In the genomic region with DNA sequence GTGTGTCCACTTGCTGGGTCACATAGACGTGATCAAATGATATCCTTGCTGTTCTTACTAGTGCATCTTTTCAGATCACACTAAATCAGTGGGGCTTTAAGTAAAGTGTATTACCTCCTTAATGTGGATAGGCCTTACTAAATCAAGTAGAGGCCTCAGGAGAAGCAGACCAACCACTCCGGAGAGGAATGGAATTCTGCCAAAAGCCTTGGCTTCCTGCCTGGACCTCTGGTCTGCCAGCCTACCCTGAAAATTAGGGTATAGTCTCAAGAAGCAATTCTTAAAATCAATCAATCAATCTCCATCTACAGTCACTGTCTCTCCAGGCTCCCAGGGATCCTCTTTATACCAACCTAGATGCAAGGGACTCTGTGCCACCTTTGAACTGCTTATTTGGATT, we compare ENCODE assay signal across 15 mouse cellular contexts. TPM values are rescaled to one million over a fixed set of nuclear protein-coding genes. Genes with fewer than 3 reads are reported as not detected.
DNase-seq lines count a peak whose midpoint lies in the region; ATAC-seq and TF ChIP-seq lines count a peak whose summit lies in the region.
"Had no signal": no experiment of that assay in that cellular context is flagged by ENCODE, and none has a peak within 500 bp of the region (broad histone marks: within the 10 kb centered on the region; RNA-seq: fewer than 3 reads in every experiment).

No protein-coding gene starts in this region.

- peak overlapping the region; percentile 45 for H3K27ac ChIP-seq in heart, adult 2 months
- no peak overlapping the region for H3K27ac ChIP-seq in heart, embryonic 11.5 days (ENCODE audit: low read depth, low read length)
- no peak overlapping the region for H3K27ac ChIP-seq in midbrain, embryonic 14.5 days (replicated peaks; ENCODE audit: low read depth, low read length)
- H3K27ac ChIP-seq in midbrain, embryonic 10.5 days (replicated peaks), result no peak overlapping the region
- no peak overlapping the region for H3K27ac ChIP-seq in liver, embryonic 12.5 days
- H3K27ac ChIP-seq: embryonic facial prominence, embryonic 12.5 days; forebrain, embryonic 13.5 days; hindbrain, embryonic 10.5 days; liver, embryonic 14.5 days had no signal

- peak in 1 of 2 experiments; percentile 39 for DNase-seq in heart, adult 2 months
- peak; percentile 33 for DNase-seq in midbrain, embryonic 14.5 days
- DNase-seq in midbrain, embryonic 10.5 days (ENCODE audit: low spot score), result no peak
- DNase-seq in adrenal gland, postnatal 14 days, result peak; percentile 40
- peak; percentile 64 to 80 for DNase-seq in kidney, postnatal 25 days
- DNase-seq: gastrocnemius, postnatal 14 days; retina, postnatal 1 day; thymus, adult 18-20 months had no signal

- peaks cover 11% of the 10 kb centered on the region; the same call in 1 of the 2 replicates for H3K36me3 ChIP-seq in heart, adult 2 months (ENCODE audit: control insufficient read depth, insufficient read depth, low read length)
- no peaks in the 10 kb centered on the region for H3K36me3 ChIP-seq in heart, embryonic 11.5 days (ENCODE audit: control insufficient read depth, insufficient read depth, low read length)
- H3K36me3 ChIP-seq in midbrain, embryonic 14.5 days (ENCODE audit: control insufficient read depth, insufficient read depth, low read length), result no peaks in the 10 kb centered on the region
- H3K36me3 ChIP-seq in midbrain, embryonic 10.5 days, result no peaks in the 10 kb centered on the region
- H3K36me3 ChIP-seq in liver, embryonic 12.5 days, result no peaks in the 10 kb centered on the region
- H3K36me3 ChIP-seq: embryonic facial prominence, embryonic 12.5 days; hindbrain, embryonic 10.5 days had no signal

- H3K9me3 ChIP-seq in heart, embryonic 11.5 days (replicated peaks; ENCODE audit: control insufficient read depth, low read length), result no peaks in the 10 kb centered on the region
- H3K9me3 ChIP-seq in midbrain, embryonic 14.5 days (ENCODE audit: control insufficient read depth, low read length), result no peaks in the 10 kb centered on the region
- H3K9me3 ChIP-seq in midbrain, embryonic 10.5 days (replicated peaks), result no peaks in the 10 kb centered on the region
- no peaks in the 10 kb centered on the region for H3K9me3 ChIP-seq in liver, embryonic 12.5 days (replicated peaks)
- H3K9me3 ChIP-seq: embryonic facial prominence, embryonic 12.5 days; forebrain, embryonic 13.5 days; hindbrain, embryonic 10.5 days had no signal

- peaks cover 24% of the 10 kb centered on the region for H3K4me1 ChIP-seq in heart, adult 2 months (ENCODE audit: control insufficient read depth, insufficient read depth, low read length)
- H3K4me1 ChIP-seq in heart, embryonic 11.5 days (ENCODE audit: control insufficient read depth, insufficient read depth, low read length), result peaks cover 14% of the 10 kb centered on the region
- peaks cover 5% of the 10 kb centered on the region; the same call in 1 of the 2 replicates for H3K4me1 ChIP-seq in midbrain, embryonic 14.5 days (ENCODE audit: control insufficient read depth, insufficient read depth, low read length)
- peaks cover 24% of the 10 kb centered on the region for H3K4me1 ChIP-seq in midbrain, embryonic 10.5 days
- H3K4me1 ChIP-seq in liver, embryonic 12.5 days, result peaks cover 8% of the 10 kb centered on the region; the same call in 1 of the 2 replicates

- no peak for TF ChIP-seq POLR2A in heart, adult 2 months (IDR thresholded peaks at IDR 0.05; ENCODE audit: insufficient read depth, low read depth, low read length)

- TF ChIP-seq EP300 in heart, adult 2 months (IDR thresholded peaks at IDR 0.05; ENCODE audit: insufficient read depth, low read depth, low read length), result no peak

- H3K4me2 ChIP-seq in heart, embryonic 11.5 days, result no peak overlapping the region
- H3K4me2 ChIP-seq in midbrain, embryonic 14.5 days (ENCODE audit: low read length), result no peak overlapping the region
- no peak overlapping the region for H3K4me2 ChIP-seq in liver, embryonic 12.5 days
- H3K4me2 ChIP-seq: embryonic facial prominence, embryonic 12.5 days; forebrain, embryonic 13.5 days had no signal

- 44% methylated on average over 2 of the region's 2 CpGs for WGBS in heart, adult 2 months
- 53% methylated on average over 2 of the region's 2 CpGs for WGBS in heart, embryonic 11.5 days (ENCODE audit: insufficient replicate concordance)
- WGBS in midbrain, embryonic 14.5 days, result 72% methylated on average over 2 of the region's 2 CpGs
- WGBS in midbrain, embryonic 10.5 days, result 91% methylated on average over 2 of the region's 2 CpGs
- WGBS in liver, embryonic 12.5 days (ENCODE audit: insufficient replicate concordance), result 62% methylated on average over 2 of the region's 2 CpGs

- no peak for TF ChIP-seq CTCF in heart, adult 2 months (IDR thresholded peaks at IDR 0.05)

- ATAC-seq in heart, embryonic 11.5 days (replicated peaks; ENCODE audit: insufficient number of reproducible peaks, low FRiP score, low TSS enrichment), result no peak
- no peak for ATAC-seq in midbrain, embryonic 14.5 days (ENCODE audit: low FRiP score, low TSS enrichment)
- ATAC-seq in liver, embryonic 12.5 days, result no peak
- ATAC-seq: CD4-positive, CD25-positive, alpha-beta regulatory T cell, adult 4 months; forebrain, embryonic 13.5 days had no signal

- H3K27me3 ChIP-seq in heart, adult 2 months (ENCODE audit: control insufficient read depth, insufficient read depth, low read length), result no peaks in the 10 kb centered on the region
- peaks cover 34% of the 10 kb centered on the region for H3K27me3 ChIP-seq in heart, embryonic 11.5 days (ENCODE audit: control insufficient read depth, insufficient read depth, low read length)
- H3K27me3 ChIP-seq in midbrain, embryonic 14.5 days (ENCODE audit: control insufficient read depth, insufficient read depth, low read length), result no peaks in the 10 kb centered on the region
- H3K27me3 ChIP-seq in midbrain, embryonic 10.5 days (ENCODE audit: low read depth, poor library complexity, severe bottlenecking), result no peaks in the 10 kb centered on the region
- H3K27me3 ChIP-seq in liver, embryonic 12.5 days (replicated peaks), result no peaks in the 10 kb centered on the region
- H3K27me3 ChIP-seq: forebrain, embryonic 13.5 days had no signal

- no peak overlapping the region for H3K4me3 ChIP-seq in heart, adult 2 months
- H3K4me3 ChIP-seq in heart, embryonic 11.5 days (ENCODE audit: low read depth, low read length), result no peak overlapping the region
- no peak overlapping the region for H3K4me3 ChIP-seq in midbrain, embryonic 14.5 days (replicated peaks; ENCODE audit: low read depth, low read length)
- H3K4me3 ChIP-seq in midbrain, embryonic 10.5 days, result no peak overlapping the region
- no peak overlapping the region for H3K4me3 ChIP-seq in liver, embryonic 12.5 days
- H3K4me3 ChIP-seq: embryonic facial prominence, embryonic 12.5 days; forebrain, embryonic 13.5 days; hindbrain, embryonic 10.5 days had no signal

- no peak overlapping the region for H3K9ac ChIP-seq in heart, adult 2 months (ENCODE audit: low read depth, low read length)
- H3K9ac ChIP-seq in heart, embryonic 11.5 days (ENCODE audit: low read depth, low read length), result no peak overlapping the region
- H3K9ac ChIP-seq in midbrain, embryonic 14.5 days (replicated peaks; ENCODE audit: low read length), result no peak overlapping the region
- H3K9ac ChIP-seq in liver, embryonic 12.5 days, result no peak overlapping the region
- H3K9ac ChIP-seq: embryonic facial prominence, embryonic 12.5 days; forebrain, embryonic 13.5 days; liver, embryonic 14.5 days had no signal

- intact Hi-C loops in heart, adult 2 months (cut with DNase I), result no loop called here

- no peaks in the 10 kb centered on the region for H3K79me2 ChIP-seq in heart, adult 2 months (replicated peaks; ENCODE audit: control insufficient read depth, insufficient read depth, low read length)

RNA-seq across cellular contexts. Expression of a gene that starts 59.1 kb away (rescaled TPM):
- 10 to 100 TPM; 60.1 to 69.8 TPM for total RNA-seq in heart, adult 2 months (2021)
- polyA plus RNA-seq in heart, adult 2 months (2012; rRNA removed), result 29.1 and 42.7 TPM in 2 replicates
- 1.5 and 1.7 TPM in 2 replicates for polyA plus RNA-seq in heart, embryonic 11.5 days (2014; fragmentation: Nextera tagmentation; extraction: Ambion mirVana)
- polyA plus RNA-seq in midbrain, embryonic 14.5 days (2014; fragmentation: Nextera tagmentation; extraction: Ambion mirVana), result 0.34 and 0.79 TPM in 2 replicates
- polyA plus RNA-seq in midbrain, embryonic 10.5 days (2016; fragmentation: Nextera tagmentation; extraction: Ambion mirVana), result 1.8 TPM in 2 replicates
- total RNA-seq in adrenal gland, postnatal 14 days (2021), result 0.90 and 1.0 TPM in 2 replicates
- polyA plus RNA-seq in liver, embryonic 12.5 days (2016; fragmentation: Nextera tagmentation; extraction: Ambion mirVana), result 0.38 and 0.65 TPM in 2 replicates
- polyA plus RNA-seq: CD4-positive, CD25-positive, alpha-beta regulatory T cell, adult 4 months had no signal

Comparison
In these comparisons a context has a peak if more than half of its experiments do, and no peak if none do; other contexts are left out.
1. RNA of a gene that starts 59.1 kb away (polyA plus RNA-seq): 29.1 to 42.7 TPM in heart, adult 2 months; 1.8 TPM in midbrain, embryonic 10.5 days, 1.5 to 1.7 TPM in heart, embryonic 11.5 days, 0.34 to 0.79 TPM in midbrain, embryonic 14.5 days and 0.38 to 0.65 TPM in liver, embryonic 12.5 days; every median in the first group is over 10 times any median in the second.